Mouse (Mus musculus) hindbrain, embryonic 10.5 days (tissue): Measurements from ENCODE around the gene R3hdm1. TPM values are rescaled to one million over a fixed set of nuclear protein-coding genes. Genes with fewer than 3 reads are reported as not detected.
"Not testable (repeated sequence)": the region's sequence is repeated elsewhere in the genome, so short reads cannot be mapped to it uniquely, and the experiment has no call there.

Experiments used
- DNase-seq: peaks from one replicate; pipeline ENCODE4 v3.0.0-alpha.2; 2017; ENCODE audit warnings: low spot score
- H3K27ac ChIP-seq: fragments of 300-500 bp; sonication (generic); 2 replicates; pipeline ENCODE4 v1.5.1; 2016; ENCODE audit warnings: mild to moderate bottlenecking, moderate library complexity
- H3K27me3 ChIP-seq: fragments of 300-500 bp; sonication (generic); 2 replicates; pipeline ENCODE4 v1.6.1; 2016; ENCODE audit warnings: mild to moderate bottlenecking; ENCODE audit not compliant: poor library complexity, insufficient read depth, severe bottlenecking
- H3K36me3 ChIP-seq: fragments of 300-500 bp; sonication (generic); 2 replicates; pipeline ENCODE4 v1.6.1; 2016; ENCODE audit warnings: mild to moderate bottlenecking, moderate library complexity
- H3K4me1 ChIP-seq: fragments of 300-500 bp; sonication (generic); replicated peaks from 2 replicates; pipeline ENCODE4 v1.6.1; 2016; ENCODE audit warnings: mild to moderate bottlenecking
- H3K4me3 ChIP-seq: fragments of 300-500 bp; sonication (generic); 2 replicates; pipeline ENCODE4 v1.5.1; 2016; ENCODE audit warnings: mild to moderate bottlenecking, moderate library complexity
- H3K9me3 ChIP-seq: fragments of 300-500 bp; sonication (generic); 2 replicates; pipeline ENCODE4 v1.6.1; 2016; ENCODE audit warnings: mild to moderate bottlenecking, moderate library complexity
- WGBS: fragments of 180-500 bp; shearing (Covaris S2); methylation state at CpG from one replicate; pipeline ENCODE4 v1.1.7; 2016; 5-methylcytosine and 5-hydroxymethylcytosine counted together
- polyA plus RNA-seq: library from polyadenylated mRNA; unstranded; fragments of >200 nt; fragmentation: Nextera tagmentation; extraction: Ambion mirVana; gene quantifications from 2 replicates; pipeline ENCODE4 v1.2.1, GENCODE M21; 2016

The R3hdm1 gene
- polyA plus RNA-seq, 1 experiment from 2014 or later, result 79.0 TPM

GRCm38 (mm10) chr1:128080936-128081696 is 22.0 kb upstream of the R3hdm1 start:
- H3K36me3 ChIP-seq, result peaks cover 28% of the 10 kb centered on the region
- no peak overlapping the region for H3K27ac ChIP-seq
- no peaks in the 10 kb centered on the region for H3K4me1 ChIP-seq
- no peak overlapping the region for H3K4me3 ChIP-seq
- no peak for DNase-seq
- H3K27me3 ChIP-seq, result no peaks in the 10 kb centered on the region
- WGBS, result 91% methylated on average over 5 of the region's 5 CpGs
- no peaks in the 10 kb centered on the region for H3K9me3 ChIP-seq

- Histone ChIP-seq H3K27me3 (no peaks in the 10 kb centered on the region), H3K36me3 (peaks cover 33% of the 10 kb centered on the region), H3K9me3 (no peaks in the 10 kb centered on the region), H3K4me3 (no peak overlapping the region), H3K27ac (no peak overlapping the region), H3K4me1 (no peaks in the 10 kb centered on the region)
- no peak for DNase-seq
- 95% methylated on average over 7 of the region's 7 CpGs for WGBS
Measured at GRCm38 (mm10) chr1:128081873-128082272, 21.2 kb upstream of the R3hdm1 start.

GRCm38 (mm10) chr1:128082800-128083199 is 20.3 kb upstream of the R3hdm1 start:
- Histone ChIP-seq H3K27ac (no peak overlapping the region; the same call in 1 of the 2 replicates), H3K27me3 (no peaks in the 10 kb centered on the region), H3K4me1 (no peaks in the 10 kb centered on the region), H3K9me3 (no peaks in the 10 kb centered on the region), H3K36me3 (peaks cover 35% of the 10 kb centered on the region), H3K4me3 (no peak overlapping the region)
- 77% methylated on average over 7 of the region's 7 CpGs for WGBS
- no peak for DNase-seq

GRCm38 (mm10) chr1:128094686-128095085 is 8.4 kb upstream of the R3hdm1 start:
- Histone ChIP-seq H3K36me3 (peaks cover 23% of the 10 kb centered on the region), H3K9me3 (no peaks in the 10 kb centered on the region), H3K4me1 (0 out of 2 replicates have a peak, but pooled peaks cover under 1% of the 10 kb centered on the region), H3K27ac (no peak overlapping the region), H3K27me3 (no peaks in the 10 kb centered on the region), H3K4me3 (no peak overlapping the region)
- no peak for DNase-seq
- WGBS, result 60% methylated on average over 2 of the region's 2 CpGs

GRCm38 (mm10) chr1:128098309-128098708 is 4.8 kb upstream of the R3hdm1 start:
- 98% methylated on average over 1 of the region's 1 CpGs for WGBS
- H3K4me3 ChIP-seq, result no peak overlapping the region
- H3K9me3 ChIP-seq, result no peaks in the 10 kb centered on the region
- no peaks in the 10 kb centered on the region for H3K27me3 ChIP-seq
- no peaks in the 10 kb centered on the region for H3K36me3 ChIP-seq
- DNase-seq, result no peak
- peaks cover 21% of the 10 kb centered on the region for H3K4me1 ChIP-seq
- H3K27ac ChIP-seq, result no peak overlapping the region

GRCm38 (mm10) chr1:128102251-128102640 is 855 bp upstream of the R3hdm1 start:
- Histone ChIP-seq H3K36me3 (no peaks in the 10 kb centered on the region), H3K9me3 (no peaks in the 10 kb centered on the region), H3K4me1 (peaks cover 36% of the 10 kb centered on the region), H3K4me3 (peak overlapping the region; percentile 96), H3K27ac (peak overlapping the region; percentile 95), H3K27me3 (no peaks in the 10 kb centered on the region)
- DNase-seq, result peak; percentile 55
- under 1% methylated on average over 15 of the region's 15 CpGs for WGBS

GRCm38 (mm10) chr1:128103520-128104088 is 503 bp downstream of the R3hdm1 start:
- no peaks in the 10 kb centered on the region for H3K9me3 ChIP-seq
- H3K27ac ChIP-seq, result peak overlapping the region; percentile 95
- peaks cover 36% of the 10 kb centered on the region for H3K4me1 ChIP-seq
- DNase-seq, result no peak
- no peaks in the 10 kb centered on the region for H3K27me3 ChIP-seq
- no peaks in the 10 kb centered on the region for H3K36me3 ChIP-seq
- WGBS, result under 1% methylated on average over 47 of the region's 47 CpGs
- peak overlapping the region; percentile 96 for H3K4me3 ChIP-seq

GRCm38 (mm10) chr1:128120913-128121627 is 18.0 kb downstream of the R3hdm1 start:
- H3K36me3 ChIP-seq, result peaks cover 13% of the 10 kb centered on the region
- H3K4me1 ChIP-seq, result no peaks in the 10 kb centered on the region
- no peak overlapping the region for H3K4me3 ChIP-seq
- no peak for DNase-seq
- no peaks in the 10 kb centered on the region for H3K27me3 ChIP-seq
- WGBS, result 96% methylated on average over 4 of the region's 4 CpGs
- H3K9me3 ChIP-seq, result 0 out of 2 replicates have a peak, but pooled peaks cover 7% of the 10 kb centered on the region
- no peak overlapping the region for H3K27ac ChIP-seq

- H3K27me3 ChIP-seq, H3K36me3 ChIP-seq, H3K4me1 ChIP-seq, H3K4me3 ChIP-seq, H3K9me3 ChIP-seq, DNase-seq, H3K27ac ChIP-seq: not testable (repeated sequence)
Measured at GRCm38 (mm10) chr1:128136222-128136621, 33.1 kb downstream of the R3hdm1 start.

GRCm38 (mm10) chr1:128141039-128141438 is 37.9 kb downstream of the R3hdm1 start:
- Histone ChIP-seq H3K27me3 (no peaks in the 10 kb centered on the region), H3K27ac (no peak overlapping the region), H3K9me3 (no peaks in the 10 kb centered on the region), H3K36me3 (no peaks in the 10 kb centered on the region), H3K4me1 (no peaks in the 10 kb centered on the region), H3K4me3 (no peak overlapping the region)
- DNase-seq, result no peak

- no peak for DNase-seq
- Histone ChIP-seq H3K9me3 (no peaks in the 10 kb centered on the region), H3K27ac (no peak overlapping the region), H3K36me3 (no peaks in the 10 kb centered on the region), H3K27me3 (no peaks in the 10 kb centered on the region), H3K4me1 (no peaks in the 10 kb centered on the region), H3K4me3 (no peak overlapping the region)
Measured at GRCm38 (mm10) chr1:128141737-128142136, 38.6 kb downstream of the R3hdm1 start.

- no peaks in the 10 kb centered on the region for H3K4me1 ChIP-seq
- 0 out of 2 replicates have a peak, but pooled peaks cover 3% of the 10 kb centered on the region for H3K36me3 ChIP-seq
- WGBS, result 95% methylated on average over 1 of the region's 1 CpGs
- DNase-seq, result no peak
- no peak overlapping the region for H3K4me3 ChIP-seq
- no peaks in the 10 kb centered on the region for H3K9me3 ChIP-seq
- H3K27ac ChIP-seq, result no peak overlapping the region
- H3K27me3 ChIP-seq, result no peaks in the 10 kb centered on the region
Measured at GRCm38 (mm10) chr1:128166956-128167355, 63.9 kb downstream of the R3hdm1 start.

- Histone ChIP-seq H3K27ac (no peak overlapping the region), H3K27me3 (no peaks in the 10 kb centered on the region)
Measured at GRCm38 (mm10) chr1:128170104-128170503, 67.0 kb downstream of the R3hdm1 start.

More at GRCm38 (mm10) chr1:128170104-128170503, 67.0 kb downstream of the R3hdm1 start:
- no peaks in the 10 kb centered on the region for H3K9me3 ChIP-seq
- DNase-seq, result no peak
- peaks cover 9% of the 10 kb centered on the region for H3K36me3 ChIP-seq
- H3K4me3 ChIP-seq, result no peak overlapping the region
- no peaks in the 10 kb centered on the region for H3K4me1 ChIP-seq
